Mouse (Mus musculus) embryonic facial prominence, embryonic 11.5 days (tissue): ENCODE data around the gene Zscan26. TPM values are rescaled to one million over a fixed set of nuclear protein-coding genes. Genes with fewer than 3 reads are reported as not detected.

Experiments used
- ATAC-seq: fragments of 200-750 bp; cut with Nextera tagmentation; replicated peaks from 2 replicates; pipeline ENCODE4 v1.8.0; 2017; ENCODE audit warnings: low read depth; ENCODE audit not compliant: insufficient number of reproducible peaks, low FRiP score, low TSS enrichment
- DNase-seq: peaks from one replicate; pipeline ENCODE4 v3.0.0-alpha.2; 2015; ENCODE audit warnings: low spot score
- H3K27ac ChIP-seq: fragments of 300-500 bp; sonication (generic); replicated peaks from 2 replicates; pipeline ENCODE4 v1.5.1; 2014; ENCODE audit warnings: mild to moderate bottlenecking, low read depth, low read length, control low read depth
- H3K27me3 ChIP-seq: fragments of 300-500 bp; sonication (generic); 2 replicates; pipeline ENCODE4 v1.6.1; 2014; ENCODE audit warnings: mild to moderate bottlenecking, low read length, moderate library complexity, mixed read lengths; ENCODE audit not compliant: control insufficient read depth, insufficient read depth
- H3K36me3 ChIP-seq: fragments of 300-500 bp; sonication (generic); replicated peaks from 2 replicates; pipeline ENCODE4 v1.6.1; 2014; ENCODE audit warnings: low read depth, mild to moderate bottlenecking, low read length, moderate library complexity, mixed read lengths; ENCODE audit not compliant: control insufficient read depth, insufficient read depth
- H3K4me1 ChIP-seq: fragments of 300-500 bp; sonication (generic); 2 replicates; pipeline ENCODE4 v1.6.1; 2014; ENCODE audit warnings: low read length, mixed read lengths; ENCODE audit not compliant: control insufficient read depth, insufficient read depth
- H3K4me2 ChIP-seq: fragments of 300-500 bp; sonication (generic); 2 replicates; pipeline ENCODE4 v1.6.1; 2014; ENCODE audit warnings: low read depth, mild to moderate bottlenecking, control low read depth, low read length, moderate library complexity
- H3K4me3 ChIP-seq: fragments of 300-500 bp; sonication (generic); 2 replicates; pipeline ENCODE4 v1.5.1; 2014; ENCODE audit warnings: low read depth, low read length, control low read depth
- H3K9ac ChIP-seq: fragments of 300-500 bp; sonication (generic); replicated peaks from 2 replicates; pipeline ENCODE4 v1.6.1; 2014; ENCODE audit warnings: mild to moderate bottlenecking, control low read depth, low read length
- H3K9me3 ChIP-seq: fragments of 300-500 bp; sonication (generic); replicated peaks from 2 replicates; pipeline ENCODE4 v1.6.1; 2016; ENCODE audit warnings: mild to moderate bottlenecking, low read length, inconsistent platforms, mixed read lengths; ENCODE audit not compliant: control insufficient read depth
- WGBS: fragments of 180-500 bp; shearing (Covaris S2); extraction: QIAGEN DNeasy Blood & Tissue Kit; methylation state at CpG from one replicate; pipeline ENCODE4 v1.1.7; 2014; 5-methylcytosine and 5-hydroxymethylcytosine counted together
- polyA plus RNA-seq: library from polyadenylated mRNA; unstranded; fragments of >200 nt; fragmentation: Nextera tagmentation; extraction: Ambion mirVana; gene quantifications from 2 replicates; pipeline ENCODE4 v1.2.1, GENCODE M21; 2014

The Zscan26 gene
- polyA plus RNA-seq, 1 experiment from 2014 or later = 19.3 TPM

DNA sequence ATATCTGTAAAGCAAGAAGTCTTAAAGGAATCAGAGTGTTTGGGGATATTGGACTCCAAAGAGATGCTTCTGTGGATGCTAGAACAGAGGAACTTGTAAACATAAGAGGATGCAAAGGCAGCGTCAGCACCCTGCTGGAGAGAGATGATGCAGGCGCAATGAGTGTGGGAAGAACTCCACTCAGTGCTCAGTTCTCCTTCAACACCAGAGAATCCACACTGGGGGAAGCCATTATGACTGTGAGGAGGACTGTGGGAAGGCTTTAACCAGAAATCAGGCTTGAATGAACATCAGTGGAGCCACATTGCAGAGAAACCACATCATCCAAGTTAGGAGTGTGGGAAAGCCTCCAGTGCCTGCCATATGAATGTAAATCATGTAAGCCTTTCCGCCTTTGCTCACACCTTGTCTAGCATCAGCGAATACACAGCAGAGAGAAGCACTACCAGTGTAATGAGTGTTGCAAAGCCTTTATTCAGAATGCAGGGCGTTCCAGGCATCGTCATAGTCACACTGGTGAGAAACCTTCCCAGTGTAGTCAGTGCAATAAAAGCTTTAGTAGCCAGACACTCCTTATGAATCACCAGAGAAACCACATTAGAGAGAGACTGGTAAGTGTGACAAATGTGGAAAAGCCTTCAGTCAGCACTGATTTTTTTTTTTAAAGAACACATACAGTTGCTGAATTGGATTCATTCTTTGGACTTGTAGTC, 36.1 kb downstream of the Zscan26 start:
- H3K9me3 ChIP-seq = no peaks in the 10 kb centered on the region
- WGBS = 82% methylated on average over 6 of the region's 6 CpGs
- H3K4me1 ChIP-seq = no peaks in the 10 kb centered on the region
- no peaks in the 10 kb centered on the region for H3K27me3 ChIP-seq
- ATAC-seq = no peak
- no peak overlapping the region for H3K4me2 ChIP-seq
- DNase-seq = no peak
- H3K27ac ChIP-seq = no peak overlapping the region
- H3K4me3 ChIP-seq = no peak overlapping the region
- no peaks in the 10 kb centered on the region for H3K36me3 ChIP-seq
- H3K9ac ChIP-seq = no peak overlapping the region

DNA sequence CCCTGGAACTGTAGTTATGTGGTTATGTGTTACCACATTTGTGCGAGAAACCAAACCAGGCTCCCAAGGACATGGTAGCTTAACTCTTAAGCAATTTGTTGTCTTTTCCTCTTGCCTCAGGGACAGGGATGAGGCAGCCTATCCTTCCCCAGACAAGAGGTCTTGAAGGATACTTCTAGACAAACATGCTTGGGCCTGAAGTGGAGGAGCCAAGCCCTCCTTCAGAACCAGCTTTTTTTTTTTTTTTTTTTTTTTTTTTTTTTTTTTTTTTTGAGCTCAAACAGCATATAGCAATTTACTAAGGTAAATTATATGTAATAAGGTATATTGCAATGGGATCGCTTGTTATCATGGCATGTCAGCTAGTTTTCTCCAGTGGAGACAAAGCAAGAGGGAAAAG, 37.8 kb downstream of the Zscan26 start:
- 78% methylated on average over 2 of the region's 2 CpGs for WGBS
- no peaks in the 10 kb centered on the region for H3K27me3 ChIP-seq
- ATAC-seq = no peak

DNA sequence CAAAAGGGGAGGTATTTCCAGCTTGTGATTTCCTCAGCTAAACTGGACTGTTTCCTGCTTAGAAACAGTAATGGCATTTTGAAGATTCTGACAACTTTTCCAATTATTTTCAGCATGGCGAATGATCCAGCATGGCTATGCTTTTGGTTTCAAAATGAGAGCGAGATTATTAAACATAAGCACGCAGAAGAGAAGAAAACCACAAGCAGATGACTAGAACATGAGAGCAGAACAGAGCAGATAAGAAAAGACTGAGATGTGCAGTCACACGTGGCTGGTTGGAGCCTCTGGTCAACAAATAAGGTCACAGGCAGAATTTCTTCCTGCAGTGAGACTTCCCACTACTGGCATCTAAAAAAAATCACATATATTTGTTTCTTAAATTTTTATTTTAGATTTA, 38.3 kb downstream of the Zscan26 start:
- DNase-seq = no peak
- no peaks in the 10 kb centered on the region for H3K4me1 ChIP-seq
- WGBS = 85% methylated on average over 4 of the region's 4 CpGs

More for the DNA sequence above, 37.8 kb downstream of the Zscan26 start:
- DNase-seq = no peak
- Histone ChIP-seq H3K36me3 (no peaks in the 10 kb centered on the region), H3K9me3 (no peaks in the 10 kb centered on the region), H3K9ac (no peak overlapping the region), H3K4me2 (no peak overlapping the region), H3K4me1 (no peaks in the 10 kb centered on the region), H3K27ac (no peak overlapping the region), H3K4me3 (no peak overlapping the region)

GRCm38 (mm10) chr13:21414231-21415212, 39.0 kb downstream of the Zscan26 start:
- no peak overlapping the region for H3K9ac ChIP-seq
- no peak for DNase-seq
- H3K27ac ChIP-seq = no peak overlapping the region
- no peaks in the 10 kb centered on the region for H3K36me3 ChIP-seq
- H3K9me3 ChIP-seq = no peaks in the 10 kb centered on the region
- no peak overlapping the region for H3K4me3 ChIP-seq
- no peaks in the 10 kb centered on the region for H3K27me3 ChIP-seq
- 68% methylated on average over 15 of the region's 15 CpGs for WGBS
- no peak overlapping the region for H3K4me2 ChIP-seq
- no peak for ATAC-seq
- H3K4me1 ChIP-seq = no peaks in the 10 kb centered on the region

More for the DNA sequence above, 38.3 kb downstream of the Zscan26 start:
- no peak overlapping the region for H3K4me2 ChIP-seq
- no peaks in the 10 kb centered on the region for H3K9me3 ChIP-seq
- H3K27ac ChIP-seq = no peak overlapping the region
- H3K27me3 ChIP-seq = no peaks in the 10 kb centered on the region
- no peak overlapping the region for H3K4me3 ChIP-seq
- no peaks in the 10 kb centered on the region for H3K36me3 ChIP-seq
- no peak overlapping the region for H3K9ac ChIP-seq
- ATAC-seq = no peak

- Histone ChIP-seq H3K4me3 (peak overlapping the region; percentile 40), H3K27me3 (no peaks in the 10 kb centered on the region), H3K4me2 (peak overlapping the region; percentile 63), H3K36me3 (no peaks in the 10 kb centered on the region), H3K27ac (no peak overlapping the region), H3K9me3 (no peaks in the 10 kb centered on the region), H3K9ac (peak overlapping the region; percentile 67), H3K4me1 (no peaks in the 10 kb centered on the region)
- DNase-seq = no peak
- WGBS = 52% methylated on average over 11 of the region's 11 CpGs
- ATAC-seq = no peak
These were observed 44.6 kb downstream of the Zscan26 start for GRCm38 (mm10) chr13:21408805-21409459.

GRCm38 (mm10) chr13:21407969-21408804, 45.3 kb downstream of the Zscan26 start:
- H3K4me2 ChIP-seq = peak overlapping the region; percentile 63
- H3K27ac ChIP-seq = no peak overlapping the region
- WGBS = 3% methylated on average over 27 of the region's 27 CpGs

GRCm38 (mm10) chr13:21407341-21407740, 46.2 kb downstream of the Zscan26 start:
- no peaks in the 10 kb centered on the region for H3K27me3 ChIP-seq
- H3K4me1 ChIP-seq = no peaks in the 10 kb centered on the region
- 77% methylated on average over 11 of the region's 11 CpGs for WGBS
- H3K9ac ChIP-seq = no peak overlapping the region
- no peak overlapping the region for H3K4me3 ChIP-seq
- no peaks in the 10 kb centered on the region for H3K36me3 ChIP-seq
- H3K4me2 ChIP-seq = no peak overlapping the region
- H3K27ac ChIP-seq = no peak overlapping the region
- ATAC-seq = no peak
- no peak for DNase-seq
- no peaks in the 10 kb centered on the region for H3K9me3 ChIP-seq

More at GRCm38 (mm10) chr13:21407969-21408804, 45.3 kb downstream of the Zscan26 start:
- H3K36me3 ChIP-seq = no peaks in the 10 kb centered on the region
- H3K4me3 ChIP-seq = peak overlapping the region; percentile 40
- H3K4me1 ChIP-seq = no peaks in the 10 kb centered on the region
- no peaks in the 10 kb centered on the region for H3K9me3 ChIP-seq
- H3K27me3 ChIP-seq = no peaks in the 10 kb centered on the region
- peak overlapping the region; percentile 67 for H3K9ac ChIP-seq
- peak; percentile 90 for ATAC-seq
- DNase-seq = peak; percentile 93
